Comparison of ENCODE assay signal across 8 mouse cellular contexts in the genomic region with DNA sequence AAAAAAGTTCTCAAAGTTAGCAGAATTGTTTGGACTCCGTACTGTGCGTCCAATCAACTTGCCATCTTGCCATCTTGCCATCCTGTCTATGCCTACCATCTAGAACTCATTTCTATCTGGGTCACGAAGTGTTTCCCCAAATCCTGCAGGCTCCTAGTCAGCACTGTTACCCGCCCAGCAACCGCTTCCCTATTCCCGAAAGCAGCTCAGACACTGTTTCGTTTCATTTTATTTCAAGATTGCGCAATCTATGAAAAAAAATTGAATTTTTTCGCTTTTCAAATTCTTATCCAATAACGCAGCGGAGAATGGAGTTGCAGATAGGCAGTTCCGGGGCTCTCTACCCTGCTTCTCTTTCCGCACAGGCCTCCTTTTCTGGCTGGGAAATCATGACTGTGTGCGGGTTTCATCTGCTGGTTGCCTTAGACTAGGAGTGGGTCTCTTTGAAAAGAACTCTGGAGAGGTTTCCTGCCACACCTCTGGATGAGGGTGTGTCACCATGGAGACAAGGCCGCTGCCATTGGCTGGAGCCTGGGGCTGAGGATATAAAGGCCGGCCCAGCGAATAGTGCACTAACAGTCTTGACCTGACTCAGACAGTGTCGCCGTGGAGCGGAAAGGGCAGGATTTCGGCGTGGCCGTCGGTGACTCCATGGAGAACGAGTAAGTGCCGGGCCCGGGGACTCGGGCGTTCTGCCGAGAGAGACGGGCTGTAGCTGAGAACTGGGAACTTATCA. TPM values are rescaled to one million over a fixed set of nuclear protein-coding genes. Genes with fewer than 3 reads are reported as not detected.
A peak's percentile ranks its signal among the peaks of the same experiment; 100 is the strongest.
DNase-seq lines count a peak whose midpoint lies in the region; ATAC-seq and TF ChIP-seq lines count a peak whose summit lies in the region.

A gene (plus strand): TSS at position 586 of the 736 bp plus-strand sequence.

- H3K27me3 ChIP-seq in CH12.LX (replicated peaks) = no peaks in the 10 kb centered on the region
- no peaks in the 10 kb centered on the region for H3K27me3 ChIP-seq in forebrain, embryonic 13.5 days
- no peaks in the 10 kb centered on the region for H3K27me3 ChIP-seq in liver, postnatal 0 days (ENCODE audit: insufficient read depth, low read length)
- H3K27me3 ChIP-seq in neural tube, embryonic 14.5 days (ENCODE audit: control insufficient read depth, insufficient read depth, low read length) = no peaks in the 10 kb centered on the region

- no peak for TF ChIP-seq CTCF in CH12.LX (conservative IDR thresholded peaks at IDR 0.05 in 1 of 2, IDR thresholded peaks at IDR 0.05 in 1 of 2; ENCODE audit: low read depth in 2 of 2, low read length in 2 of 2)
- peak; percentile 63 for TF ChIP-seq CTCF in liver, postnatal 0 days (IDR thresholded peaks at IDR 0.05; ENCODE audit: low read depth)

- no peak for TF ChIP-seq EP300 in CH12.LX (IDR thresholded peaks at IDR 0.05; ENCODE audit: low read length)
- no peak; the same call in 1 of the 2 replicates for TF ChIP-seq EP300 in liver, postnatal 0 days (IDR thresholded peaks at IDR 0.05; ENCODE audit: low read depth)

- peaks cover 6% of the 10 kb centered on the region for H3K79me2 ChIP-seq in CH12.LX (replicated peaks; ENCODE audit: control insufficient read depth, extremely low read depth, insufficient read depth, poor library complexity, severe bottlenecking)

- WGBS in forebrain, embryonic 13.5 days = 16% methylated on average over 31 of the region's 31 CpGs
- 5% methylated on average over 31 of the region's 31 CpGs for WGBS in large intestine, adult 2 months
- 6% methylated on average over 31 of the region's 31 CpGs for WGBS in liver, postnatal 0 days (ENCODE audit: insufficient replicate concordance)
- 21% methylated on average over 31 of the region's 31 CpGs for WGBS in neural tube, embryonic 14.5 days

- TF ChIP-seq RAD21 in CH12.LX (IDR thresholded peaks at IDR 0.05; ENCODE audit: low read depth, low read length) = no peak; the same call in 1 of the 2 replicates

- H3K36me3 ChIP-seq in CH12.LX (replicated peaks in 1 of 2; ENCODE audit: control insufficient read depth in 1 of 2, insufficient read depth in 1 of 2, low read length in 1 of 2) = peaks cover 4 to 8% of the 10 kb centered on the region in 2 experiments
- no peaks in the 10 kb centered on the region for H3K36me3 ChIP-seq in forebrain, embryonic 13.5 days (ENCODE audit: poor library complexity, severe bottlenecking)
- 0 out of 2 replicates have a peak, but pooled peaks cover 3% of the 10 kb centered on the region for H3K36me3 ChIP-seq in liver, postnatal 0 days (replicated peaks; ENCODE audit: insufficient read depth, low read length)
- H3K36me3 ChIP-seq in neural tube, embryonic 14.5 days (ENCODE audit: control insufficient read depth, insufficient read depth, low read length) = no peaks in the 10 kb centered on the region

- in situ Hi-C loops in CH12.LX (cut with MboI; ENCODE audit: low pct_ligation_motif_present, low pct_unique_long_range_greater_than_20kb, low sequenced_read_pairs) = no loop called here

- peak within 1 kb of the TSS; percentile 89 for H3K4me2 ChIP-seq in CH12.LX (ENCODE audit: insufficient read depth, low read depth, poor library complexity, severe bottlenecking)
- H3K4me2 ChIP-seq in forebrain, embryonic 13.5 days = peak within 1 kb of the TSS; percentile 67
- peak within 1 kb of the TSS; percentile 68 for H3K4me2 ChIP-seq in liver, postnatal 0 days (ENCODE audit: low read depth, low read length)
- peak within 1 kb of the TSS; percentile 56 for H3K4me2 ChIP-seq in neural tube, embryonic 14.5 days (ENCODE audit: low read depth, low read length)

- dilution Hi-C loops in CH12.LX (cut with MboI; ENCODE audit: extremely low pct_ligation_motif_present, extremely low pct_unique_long_range_greater_than_20kb, low sequenced_read_pairs) = no loop called here

- no peaks in the 10 kb centered on the region for H3K9me3 ChIP-seq in CH12.LX (replicated peaks; ENCODE audit: low read length)
- H3K9me3 ChIP-seq in forebrain, embryonic 13.5 days (replicated peaks) = no peaks in the 10 kb centered on the region
- H3K9me3 ChIP-seq in liver, postnatal 0 days (ENCODE audit: low read length) = no peaks in the 10 kb centered on the region
- no peaks in the 10 kb centered on the region for H3K9me3 ChIP-seq in neural tube, embryonic 14.5 days (ENCODE audit: control insufficient read depth, low read length)

- peak; percentile 95 for DNase-seq in CH12.LX (ENCODE audit: extremely low read depth)
- peak; percentile 93 for DNase-seq in c-Kit-positive CD71-positive TER-119-positive erythroid progenitor cells, embryonic 14.5 days (ENCODE audit: low spot score)
- peak; percentile 97 for DNase-seq in heart, postnatal 10 days
- peak; percentile 90 for DNase-seq in large intestine, adult 2 months (ENCODE audit: low read depth, low spot score)
- peak; percentile 95 for DNase-seq in liver, postnatal 0 days
- peak; percentile 92 for DNase-seq in testis, postnatal 10 days (ENCODE audit: low spot score)

- intact Hi-C loops in heart, postnatal 10 days (cut with DNase I) = loop anchor here (2.0 to 5.0 kb wide), 2 partner anchors 13 to 68 kb away; a partner anchor contains a TSS

- ATAC-seq in forebrain, embryonic 13.5 days = peak; percentile 98
- peak; percentile 98 for ATAC-seq in liver, postnatal 0 days
- peak; percentile 99 for ATAC-seq in neural tube, embryonic 14.5 days (ENCODE audit: low read depth)

- H3K9ac ChIP-seq in CH12.LX (ENCODE audit: insufficient read depth, low read depth) = peak within 1 kb of the TSS; percentile 80
- peak within 1 kb of the TSS; percentile 68 for H3K9ac ChIP-seq in forebrain, embryonic 13.5 days
- H3K9ac ChIP-seq in liver, postnatal 0 days (replicated peaks) = peak within 1 kb of the TSS; percentile 75
- peak within 1 kb of the TSS; percentile 41; the same call in 1 of the 2 replicates for H3K9ac ChIP-seq in neural tube, embryonic 14.5 days (replicated peaks; ENCODE audit: low read depth, low read length)

- TF ChIP-seq POLR2A in CH12.LX (IDR thresholded peaks at IDR 0.05; ENCODE audit: low read depth, low read length) = peak; percentile 97

- peak within 1 kb of the TSS; percentile 53 to 96 (median 74) for H3K4me3 ChIP-seq in CH12.LX (replicated peaks in 1 of 3; ENCODE audit: low read depth in 2 of 3, low read length in 2 of 3, poor library complexity in 1 of 3)
- H3K4me3 ChIP-seq in forebrain, embryonic 13.5 days = peak within 1 kb of the TSS; percentile 49
- H3K4me3 ChIP-seq in liver, postnatal 0 days (ENCODE audit: low read depth, low read length) = peak within 1 kb of the TSS; percentile 78
- peak within 1 kb of the TSS; percentile 38 for H3K4me3 ChIP-seq in neural tube, embryonic 14.5 days (ENCODE audit: low read depth, low read length)

- peak within 1 kb of the TSS; percentile 56 for H3K27ac ChIP-seq in CH12.LX (ENCODE audit: insufficient read depth, low read depth)
- peak within 1 kb of the TSS; percentile 82 for H3K27ac ChIP-seq in forebrain, embryonic 13.5 days
- H3K27ac ChIP-seq in liver, postnatal 0 days (ENCODE audit: low read depth) = peak within 1 kb of the TSS; percentile 82
- peak within 1 kb of the TSS; percentile 79 for H3K27ac ChIP-seq in neural tube, embryonic 14.5 days (ENCODE audit: low read depth, low read length)

- H3K4me1 ChIP-seq in CH12.LX (ENCODE audit: control insufficient read depth in 1 of 2, insufficient read depth in 2 of 2) = peaks cover 5 to 9% of the 10 kb centered on the region in 2 experiments; a peak in 3 of 4 replicates
- peaks cover 11% of the 10 kb centered on the region for H3K4me1 ChIP-seq in forebrain, embryonic 13.5 days
- H3K4me1 ChIP-seq in liver, postnatal 0 days (ENCODE audit: insufficient read depth) = peaks cover 4% of the 10 kb centered on the region
- 0 out of 2 replicates have a peak, but pooled peaks cover 4% of the 10 kb centered on the region for H3K4me1 ChIP-seq in neural tube, embryonic 14.5 days (ENCODE audit: control insufficient read depth, insufficient read depth, low read length)

TF ChIP-seq in CH12.LX, 34 proteins besides CTCF, POLR2A, EP300 and RAD21:
- 0 out of 2 replicates have a peak, but pooled peaks have one; percentile 42 for TF ChIP-seq ELF1 (IDR thresholded peaks at IDR 0.05; ENCODE audit: low read depth, low read length)
- TF ChIP-seq MEF2A (IDR thresholded peaks at IDR 0.05; ENCODE audit: borderline replicate concordance, low read depth, low read length) = no peak
- peak; percentile 77; the same call in 1 of the 2 replicates for TF ChIP-seq POLR2AphosphoS2 (IDR thresholded peaks at IDR 0.05; ENCODE audit: low read depth, low read length)
- TF ChIP-seq IRF4 (IDR thresholded peaks at IDR 0.05; ENCODE audit: low read depth, low read length) = no peak
- peak; percentile 23 for TF ChIP-seq SIN3A (IDR thresholded peaks at IDR 0.05; ENCODE audit: low read length)
- TF ChIP-seq NELFE (IDR thresholded peaks at IDR 0.05; ENCODE audit: low read depth, low read length) = peak; percentile 96
- peak; percentile 1; the same call in 1 of the 2 replicates for TF ChIP-seq SMC3 (IDR thresholded peaks at IDR 0.05; ENCODE audit: low read depth, low read length)
- TF ChIP-seq MAFK (IDR thresholded peaks at IDR 0.05; ENCODE audit: insufficient replicate concordance, low read length) = no peak
- peak; percentile 41 for TF ChIP-seq HCFC1 (IDR thresholded peaks at IDR 0.05; ENCODE audit: low read depth, low read length)
- no peak for TF ChIP-seq CHD1 (IDR thresholded peaks at IDR 0.05; ENCODE audit: low read depth, low read length)
- peak; percentile 97 for TF ChIP-seq TBP (conservative IDR thresholded peaks at IDR 0.05; ENCODE audit: low read depth, low read length)
- TF ChIP-seq TCF12 (IDR thresholded peaks at IDR 0.05; ENCODE audit: low read depth, low read length) = peak; percentile 68
- TF ChIP-seq USF2 (conservative IDR thresholded peaks at IDR 0.05; ENCODE audit: low read depth, low read length) = no peak
- peak; percentile 94 for TF ChIP-seq ZMIZ1 (IDR thresholded peaks at IDR 0.05; ENCODE audit: low read depth, low read length)
- peak; percentile 59 for TF ChIP-seq MXI1 (IDR thresholded peaks at IDR 0.05; ENCODE audit: low read depth, low read length)

RNA-seq across cellular contexts. Expression of the gene that starts here (rescaled TPM):
- not detected in 2 replicates for total RNA-seq in CH12.LX (2012; rRNA removed)
- total RNA-seq in CH12.LX (2014; rRNA removed) = 108 and 120 TPM in 2 replicates
- 50.6 and 100 TPM in 2 replicates for polyA plus RNA-seq in CH12.LX (2012; ENCODE audit: insufficient read length, low read depth)
- polyA plus RNA-seq in forebrain, embryonic 13.5 days (2015; fragmentation: Nextera tagmentation; extraction: Ambion mirVana) = not detected in 2 replicates
- total RNA-seq in heart, postnatal 10 days (2021) = 10 to 100 TPM; 13.0 to 14.4 TPM
- 68.3 and 107 TPM in 2 replicates for polyA plus RNA-seq in large intestine, adult 2 months (2012; rRNA removed)
- polyA plus RNA-seq in liver, postnatal 0 days (2015; fragmentation: Nextera tagmentation; extraction: Ambion mirVana) = not detected in 2 replicates
- not detected in 2 replicates for polyA plus RNA-seq in neural tube, embryonic 14.5 days (2014; fragmentation: Nextera tagmentation; extraction: Ambion mirVana)

Comparison
In these comparisons a context has a peak if more than half of its experiments do, and no peak if none do; other contexts are left out.
1. Peak in every context shown above with its lines: DNase-seq, ATAC-seq, H3K4me3 ChIP-seq and H3K27ac ChIP-seq.
2. RNA of the gene that starts here (polyA plus RNA-seq): 68.3 to 107 TPM in large intestine, adult 2 months and 50.6 to 100 TPM in CH12.LX; not detected in forebrain, embryonic 13.5 days, not detected in liver, postnatal 0 days and not detected in neural tube, embryonic 14.5 days; every median in the first group is over 10 times any median in the second.
3. Peak in ATAC-seq, H3K4me3 ChIP-seq, H3K27ac ChIP-seq, H3K9ac ChIP-seq and H3K4me2 ChIP-seq in forebrain, embryonic 13.5 days; RNA of the gene not detected or under 1 TPM.
4. Peak in DNase-seq, ATAC-seq, H3K4me3 ChIP-seq, H3K27ac ChIP-seq, H3K9ac ChIP-seq and H3K4me2 ChIP-seq in liver, postnatal 0 days; RNA of the gene not detected or under 1 TPM.
5. Peak in ATAC-seq, H3K4me3 ChIP-seq, H3K27ac ChIP-seq, H3K9ac ChIP-seq and H3K4me2 ChIP-seq in neural tube, embryonic 14.5 days; RNA of the gene not detected or under 1 TPM.